Mouse (Mus musculus) ES-CJ7 (cell line): ENCODE measurements at regions not wholly inside any gene's neighbourhood (a gene's known extent, or its start where the extent isn't known, plus 50 kb on each side); places are given as distances from the start of the nearest gene placed in this dataset.

ENCODE experiments used
- DNase-seq: peaks from one replicate; pipeline ENCODE4 v3.0.0; 2011; ENCODE audit warnings: low read depth, low spot score

- no peak for DNase-seq
Observed at GRCm38 (mm10) chr8:29274668-29275067, 1827.2 kb downstream of the Poteg start.

- DNase-seq = no peak
Observed at GRCm38 (mm10) chr8:29278711-29279110, 1831.2 kb downstream of the Poteg start.

- DNase-seq = peak; percentile 51
Observed at GRCm38 (mm10) chr8:29279276-29279675, 1831.8 kb downstream of the Poteg start.

GRCm38 (mm10) chr8:29290386-29290785 lies 1842.9 kb downstream of the Poteg start:
- DNase-seq = peak; percentile 57
